Mouse (Mus musculus) hindbrain, embryonic 11.5 days (tissue): ENCODE measurements at regions not wholly inside any gene's neighbourhood (a gene's known extent, or its start where the extent isn't known, plus 50 kb on each side); places are given as distances from the start of the nearest gene placed in this dataset.

ENCODE experiments used
- ATAC-seq: fragments of 200-750 bp; cut with Nextera tagmentation; 2 replicates; pipeline ENCODE4 v1.8.0; 2017; ENCODE audit warnings: mild to moderate bottlenecking, moderate TSS enrichment, moderate library complexity; ENCODE audit not compliant: low FRiP score
- DNase-seq: peaks from one replicate; pipeline ENCODE4 v3.0.0-alpha.2; 2015; ENCODE audit warnings: low spot score
- H3K27ac ChIP-seq: fragments of 300-500 bp; sonication (generic); 2 replicates; pipeline ENCODE4 v1.5.1; 2014; ENCODE audit warnings: mild to moderate bottlenecking, low read depth, low read length
- H3K27me3 ChIP-seq: fragments of 300-500 bp; sonication (generic); 2 replicates; pipeline ENCODE4 v1.6.1; 2014; ENCODE audit warnings: mild to moderate bottlenecking, low read length, moderate library complexity, mixed read lengths; ENCODE audit not compliant: control insufficient read depth, insufficient read depth
- H3K36me3 ChIP-seq: fragments of 300-500 bp; sonication (generic); 2 replicates; pipeline ENCODE4 v1.6.1; 2014; ENCODE audit warnings: mild to moderate bottlenecking, low read length, moderate library complexity, mixed read lengths; ENCODE audit not compliant: control insufficient read depth, insufficient read depth
- H3K4me1 ChIP-seq: fragments of 300-500 bp; sonication (generic); replicated peaks from 2 replicates; pipeline ENCODE4 v1.6.1; 2014; ENCODE audit warnings: low read length, mixed read lengths; ENCODE audit not compliant: control insufficient read depth, insufficient read depth
- H3K4me2 ChIP-seq: fragments of 300-500 bp; sonication (generic); replicated peaks from 2 replicates; pipeline ENCODE4 v1.6.1; 2014; ENCODE audit warnings: mild to moderate bottlenecking, low read depth, low read length
- H3K4me3 ChIP-seq: fragments of 300-500 bp; sonication (generic); 2 replicates; pipeline ENCODE4 v1.5.1; 2014; ENCODE audit warnings: low read depth, low read length
- H3K9ac ChIP-seq: fragments of 300-500 bp; sonication (generic); 2 replicates; pipeline ENCODE4 v1.6.1; 2014; ENCODE audit warnings: low read depth, low read length
- H3K9me3 ChIP-seq: fragments of 300-500 bp; sonication (generic); 2 replicates; pipeline ENCODE4 v1.6.1; 2016; ENCODE audit warnings: low read length; ENCODE audit not compliant: control insufficient read depth
- WGBS: fragments of 180-500 bp; shearing (Covaris S2); extraction: QIAGEN DNeasy Blood & Tissue Kit; methylation state at CpG from one replicate; pipeline ENCODE4 v1.1.7; 2014; 5-methylcytosine and 5-hydroxymethylcytosine counted together

DNA sequence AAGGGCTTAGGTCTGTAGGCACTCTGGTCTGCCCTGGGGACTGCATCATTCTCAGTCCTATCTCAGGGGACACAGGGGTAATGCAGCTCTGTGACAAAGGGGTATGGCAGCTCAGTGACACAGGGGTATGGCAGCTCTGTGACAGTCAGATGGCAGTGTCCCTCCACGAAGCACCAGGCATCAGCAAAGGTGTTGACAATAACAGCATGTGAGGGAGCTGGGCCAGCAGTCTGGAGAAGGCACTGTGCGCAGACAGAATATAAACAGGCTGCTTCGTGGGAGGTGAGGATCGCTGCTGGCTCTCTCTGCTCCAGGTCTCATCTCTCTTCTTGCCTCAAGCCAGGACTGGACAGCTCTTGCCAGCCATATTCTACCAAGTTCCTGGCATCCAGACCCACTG lies 57.0 kb upstream of the Cdon start:
- ATAC-seq (no peak; the same call in 1 of the 2 replicates), DNase-seq (no peak)
- H3K9me3 ChIP-seq: no peaks in the 10 kb centered on the region
- H3K4me3 ChIP-seq: no peak overlapping the region
- no peaks in the 10 kb centered on the region for H3K27me3 ChIP-seq
- H3K4me2 ChIP-seq: no peak overlapping the region
- no peak overlapping the region for H3K27ac ChIP-seq
- H3K36me3 ChIP-seq: no peaks in the 10 kb centered on the region
- WGBS: 68% methylated on average over 4 of the region's 4 CpGs
- H3K4me1 ChIP-seq: peaks cover 10% of the 10 kb centered on the region
- no peak overlapping the region for H3K9ac ChIP-seq

DNA sequence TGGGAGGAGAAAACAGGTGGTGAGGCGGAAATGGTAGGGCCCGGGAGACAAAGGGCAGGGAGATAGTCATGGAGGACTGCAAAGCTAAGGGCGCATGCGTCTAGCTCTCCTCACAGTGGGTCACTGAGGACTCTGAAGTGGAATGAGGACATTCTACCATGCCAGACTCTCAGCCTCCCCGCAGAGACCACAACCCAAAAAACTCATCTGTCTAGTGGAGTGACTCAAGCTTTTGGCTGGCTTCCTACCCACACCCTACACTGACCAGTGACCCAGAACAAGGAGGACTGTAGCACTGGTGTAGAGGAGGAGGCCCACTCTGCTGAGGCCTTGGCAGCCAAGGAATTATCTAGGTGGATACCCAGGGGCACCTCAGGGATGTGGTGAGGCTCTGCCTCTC lies 55.0 kb upstream of the Cdon start:
- H3K27me3 ChIP-seq: no peaks in the 10 kb centered on the region
- whole genome bisulfite sequencing: 93% methylated on average over 5 of the region's 5 CpGs
- no peak for DNase-seq
- ATAC-seq: no peak
- H3K4me3 ChIP-seq: no peak overlapping the region
- H3K9me3 ChIP-seq: no peaks in the 10 kb centered on the region
- peaks cover 5% of the 10 kb centered on the region for H3K4me1 ChIP-seq
- H3K27ac ChIP-seq: no peak overlapping the region
- H3K4me2 ChIP-seq: no peak overlapping the region
- H3K9ac ChIP-seq: no peak overlapping the region
- no peaks in the 10 kb centered on the region for H3K36me3 ChIP-seq

DNA sequence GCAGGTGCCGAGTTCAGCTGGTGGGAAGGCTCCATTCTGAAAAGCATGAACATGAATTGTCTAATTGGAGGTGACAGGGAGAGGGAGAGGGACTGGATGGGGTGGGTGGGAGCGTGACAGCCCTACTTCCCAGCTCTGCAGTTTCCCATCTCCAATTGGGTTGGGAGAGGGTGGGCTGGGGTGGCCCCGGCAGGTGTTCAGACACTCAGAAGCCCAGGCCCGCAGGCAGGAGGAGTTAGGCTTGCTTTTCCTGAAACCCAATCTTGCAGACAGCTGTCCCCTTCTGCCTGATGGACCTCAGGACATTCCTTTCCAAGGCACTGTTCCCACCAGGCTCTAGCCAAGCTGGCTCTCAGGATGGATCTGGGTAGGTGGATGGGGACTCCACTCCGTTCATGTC lies 51.9 kb upstream of the Cdon start:
- Histone ChIP-seq H3K4me2 (no peak overlapping the region), H3K27me3 (no peaks in the 10 kb centered on the region), H3K36me3 (no peaks in the 10 kb centered on the region), H3K4me1 (peaks cover 8% of the 10 kb centered on the region), H3K9me3 (no peaks in the 10 kb centered on the region), H3K9ac (no peak overlapping the region), H3K4me3 (no peak overlapping the region), H3K27ac (no peak overlapping the region)
- DNase-seq (no peak), ATAC-seq (no peak)
- 57% methylated on average over 5 of the region's 5 CpGs for WGBS

DNA sequence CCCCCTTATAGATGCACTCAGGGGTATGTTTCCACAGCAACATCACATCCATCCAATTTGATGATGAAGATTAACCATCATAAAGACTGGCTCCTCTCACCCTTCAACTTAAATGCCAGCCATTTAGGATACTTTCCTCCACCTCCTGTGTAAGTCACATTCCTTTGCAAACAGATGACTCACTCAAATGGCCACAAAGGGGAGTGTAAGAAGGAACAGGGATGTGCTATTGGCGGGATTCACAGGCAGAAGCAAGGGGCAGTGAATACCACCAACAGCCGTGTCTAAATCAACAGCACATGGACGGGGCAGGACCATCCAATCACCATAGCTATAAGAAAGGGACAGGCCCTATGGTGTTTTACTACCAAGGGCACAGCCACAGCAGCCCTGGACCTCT lies 50.9 kb upstream of the Cdon start:
- Histone ChIP-seq H3K27ac (no peak overlapping the region), H3K9me3 (no peaks in the 10 kb centered on the region), H3K27me3 (no peaks in the 10 kb centered on the region), H3K4me1 (peaks cover 8% of the 10 kb centered on the region), H3K36me3 (no peaks in the 10 kb centered on the region), H3K9ac (no peak overlapping the region), H3K4me3 (no peak overlapping the region), H3K4me2 (no peak overlapping the region)
- 72% methylated on average over 3 of the region's 3 CpGs for WGBS
- no peak for DNase-seq
- ATAC-seq: no peak

DNA sequence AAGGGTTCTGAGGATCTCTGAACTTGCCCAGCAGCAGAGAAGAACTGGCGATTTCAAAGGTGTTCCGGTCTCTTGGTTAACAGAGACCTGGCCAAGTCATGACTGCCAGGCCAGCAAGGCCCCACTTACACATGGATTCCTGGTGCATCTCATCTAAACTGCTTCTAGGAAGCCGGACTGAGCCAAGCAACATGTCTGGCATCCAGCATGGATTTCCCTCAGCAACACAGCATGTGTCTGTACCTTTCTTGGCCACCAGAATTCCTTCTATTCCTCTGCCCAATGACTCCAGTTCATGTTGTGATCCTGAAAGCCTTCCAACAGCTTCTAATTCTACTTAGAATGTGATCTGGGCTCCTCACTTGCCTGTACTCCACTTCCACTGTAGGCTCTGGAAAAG lies 50.0 kb upstream of the Cdon start:
- ATAC-seq (no peak), DNase-seq (no peak)
- no peak overlapping the region for H3K9ac ChIP-seq
- H3K4me2 ChIP-seq: no peak overlapping the region
- no peaks in the 10 kb centered on the region for H3K36me3 ChIP-seq
- WGBS: 91% methylated on average over 3 of the region's 3 CpGs
- no peaks in the 10 kb centered on the region for H3K27me3 ChIP-seq
- H3K4me1 ChIP-seq: peaks cover 8% of the 10 kb centered on the region
- no peak overlapping the region for H3K27ac ChIP-seq
- no peaks in the 10 kb centered on the region for H3K9me3 ChIP-seq
- H3K4me3 ChIP-seq: no peak overlapping the region
